Mouse (Mus musculus) heart, adult 18-20 months (tissue): ENCODE results near the gene Slc38a11. TPM values are rescaled to one million over a fixed set of nuclear protein-coding genes. Genes with fewer than 3 reads are reported as not detected.

ENCODE experiments used
- DNase-seq, 2 experiments: peaks; one replicate each; pipeline ENCODE4 v3.0.0; 2021 to 2022; ENCODE audit warnings: mixed read lengths in 1 of 2
- microRNA-seq, 2 experiments: library from miRNA; unstranded; fragments of <30 nt; microRNA quantifications; one replicate each; pipeline ENCODE4 v1.2.0; 2022
- total RNA-seq, 2 experiments: library from RNA; stranded (reverse); gene quantifications; 2 replicates each; pipeline ENCODE4 v1.2.3; 2021

The Slc38a11 gene
- total RNA-seq, 2 experiments from 2014 or later = 0.89 to 1.0 TPM

- no peak for DNase-seq
Observed at GRCm38 (mm10) chr2:65321998-65322754, 41.7 kb downstream of the Slc38a11 start.

GRCm38 (mm10) chr2:65320975-65321374, 42.9 kb downstream of the Slc38a11 start:
- peak; percentile 49 to 53 for DNase-seq

GRCm38 (mm10) chr2:65316721-65317120, 47.1 kb downstream of the Slc38a11 start:
- no peak for DNase-seq

GRCm38 (mm10) chr2:65311250-65311649, 52.6 kb downstream of the Slc38a11 start:
- no peak for DNase-seq

- DNase-seq = no peak
Observed at GRCm38 (mm10) chr2:65296541-65296940, 67.3 kb downstream of the Slc38a11 start.

- peak; percentile 61 to 76 for DNase-seq
Observed at GRCm38 (mm10) chr2:65294092-65294491, 69.7 kb downstream of the Slc38a11 start.

- DNase-seq = peak; percentile 10 to 15
Observed at GRCm38 (mm10) chr2:65293411-65293810, 70.4 kb downstream of the Slc38a11 start.

- DNase-seq = no peak
Observed at GRCm38 (mm10) chr2:65289721-65290120, 74.1 kb downstream of the Slc38a11 start.

- DNase-seq = no peak
Observed at GRCm38 (mm10) chr2:65288696-65289095, 75.1 kb downstream of the Slc38a11 start.

GRCm38 (mm10) chr2:65285380-65285779, 78.5 kb downstream of the Slc38a11 start:
- DNase-seq = peak; percentile 26 to 46

GRCm38 (mm10) chr2:65282979-65283378, 80.9 kb downstream of the Slc38a11 start:
- DNase-seq = no peak

- DNase-seq = no peak
Observed at GRCm38 (mm10) chr2:65279029-65279690, 84.7 kb downstream of the Slc38a11 start.

- DNase-seq = no peak
Observed at GRCm38 (mm10) chr2:65275443-65276061, 88.3 kb downstream of the Slc38a11 start.

GRCm38 (mm10) chr2:65273910-65274309, 89.9 kb downstream of the Slc38a11 start:
- no peak for DNase-seq

GRCm38 (mm10) chr2:65268731-65269130, 95.1 kb downstream of the Slc38a11 start:
- no peak for DNase-seq

- DNase-seq = no peak
Observed at GRCm38 (mm10) chr2:65267834-65268233, 96.0 kb downstream of the Slc38a11 start.

- no peak for DNase-seq
Observed at GRCm38 (mm10) chr2:65266576-65267299, 97.1 kb downstream of the Slc38a11 start.

Small RNA genes within 50 kb of the gene (microRNA-seq; reads per million reads assigned to microRNA genes)
- 0 reads per million in 2 experiments for gene Mir6337

Other genes with a start within 250 kb of the Slc38a11 start
- gene Cobll1, start 124.6 kb downstream of the Slc38a11 start, total RNA-seq = 10 to 100 TPM; 53.6 to 62.6 TPM
- 1 to 10 TPM; 1.0 to 1.1 TPM for gene Scn3a, start 203.6 kb upstream of the Slc38a11 start, total RNA-seq